Mouse (Mus musculus): ENCODE data around the gene Tmsb15b1.
"Not testable (repeated sequence)": the region's sequence is repeated elsewhere in the genome, so short reads cannot be mapped to it uniquely, and the experiment has no call there.

Tmsb15b1 gene

GRCm38 (mm10) chrX:136976424-136977084, at the start of gene Tmsb15b1, which contains the start of gene Tmsb15l:
Tmsb15b1 (minus strand) TSS chrX:136976874.
Tmsb15l (minus strand) TSS chrX:136976869.
- peak; percentile 77 for DNase-seq

GRCm38 (mm10) chrX:137019310-137019709, 42.6 kb upstream of the Tmsb15b1 start:
- DNase-seq: peak; percentile 82

- no peak for DNase-seq
Measured at GRCm38 (mm10) chrX:137017668-137018067, 41.0 kb upstream of the Tmsb15b1 start.

GRCm38 (mm10) chrX:137015099-137015709, 38.5 kb upstream of the Tmsb15b1 start:
- peak; percentile 74 for DNase-seq

- no peak for DNase-seq
Measured at GRCm38 (mm10) chrX:136996256-136996655, 19.6 kb upstream of the Tmsb15b1 start.

GRCm38 (mm10) chrX:136993641-136994040, 17.0 kb upstream of the Tmsb15b1 start:
- DNase-seq: no peak

GRCm38 (mm10) chrX:136992978-136993547, 16.4 kb upstream of the Tmsb15b1 start, which contains the start of gene Zcchc18:
Zcchc18 (plus strand) TSS chrX:136993155.
- peak; percentile 59 for DNase-seq

- no peak for DNase-seq
Measured at GRCm38 (mm10) chrX:136992191-136992965, 15.7 kb upstream of the Tmsb15b1 start.

GRCm38 (mm10) chrX:136991274-136991673, 14.6 kb upstream of the Tmsb15b1 start:
- no peak for DNase-seq

- DNase-seq: peak; percentile 24
Measured at GRCm38 (mm10) chrX:136986039-136986438, 9.4 kb upstream of the Tmsb15b1 start.

GRCm38 (mm10) chrX:136978616-136979015, 1.9 kb upstream of the Tmsb15b1 start:
- peak; percentile 18 for DNase-seq

GRCm38 (mm10) chrX:136975397-136975796, 1.3 kb downstream of the Tmsb15b1 start, which contains the start of gene Tmsb15b2:
Tmsb15b2 (minus strand) TSS chrX:136975497.
- DNase-seq: not testable (repeated sequence)

GRCm38 (mm10) chrX:136959688-136960087, 17.0 kb downstream of the Tmsb15b1 start:
- DNase-seq: peak; percentile 16

- not testable (repeated sequence) for DNase-seq
Measured at GRCm38 (mm10) chrX:136958300-136958699, 18.4 kb downstream of the Tmsb15b1 start.

- peak; percentile 88 for DNase-seq
Measured at GRCm38 (mm10) chrX:136957583-136958279, 18.9 kb downstream of the Tmsb15b1 start.

GRCm38 (mm10) chrX:136937985-136938384, 38.7 kb downstream of the Tmsb15b1 start:
- no peak for DNase-seq

- DNase-seq: no peak
Measured at GRCm38 (mm10) chrX:136927031-136927430, 49.6 kb downstream of the Tmsb15b1 start, which contains the start of gene H2bfm. H2bfm (plus strand) TSS chrX:136927325.

GRCm38 (mm10) chrX:136925863-136926262, 50.8 kb downstream of the Tmsb15b1 start:
- no peak for DNase-seq

All from lung, postnatal 36 days (tissue).